Mouse (Mus musculus) common myeloid progenitor, adult 5-6 weeks (primary cell): Measurements from ENCODE around the gene Ptpa. TPM values are rescaled to one million over a fixed set of nuclear protein-coding genes. Genes with fewer than 3 reads are reported as not detected.

ENCODE experiments used
- ATAC-seq: replicated peaks from 2 replicates; pipeline ENCODE4 v1.8.0; 2016; ENCODE audit warnings: low read depth, mild to moderate bottlenecking, moderate TSS enrichment, inconsistent platforms; ENCODE audit not compliant: poor library complexity, severe bottlenecking
- total RNA-seq: library from RNA; stranded (forward); fragments of 200-1000, 187-1606 nt; gene quantifications from 2 replicates; pipeline ENCODE4 v1.2.3, GENCODE M21; 2017

Ptpa gene
- total RNA-seq, 1 experiment from 2014 or later, result 76.0 TPM

DNA sequence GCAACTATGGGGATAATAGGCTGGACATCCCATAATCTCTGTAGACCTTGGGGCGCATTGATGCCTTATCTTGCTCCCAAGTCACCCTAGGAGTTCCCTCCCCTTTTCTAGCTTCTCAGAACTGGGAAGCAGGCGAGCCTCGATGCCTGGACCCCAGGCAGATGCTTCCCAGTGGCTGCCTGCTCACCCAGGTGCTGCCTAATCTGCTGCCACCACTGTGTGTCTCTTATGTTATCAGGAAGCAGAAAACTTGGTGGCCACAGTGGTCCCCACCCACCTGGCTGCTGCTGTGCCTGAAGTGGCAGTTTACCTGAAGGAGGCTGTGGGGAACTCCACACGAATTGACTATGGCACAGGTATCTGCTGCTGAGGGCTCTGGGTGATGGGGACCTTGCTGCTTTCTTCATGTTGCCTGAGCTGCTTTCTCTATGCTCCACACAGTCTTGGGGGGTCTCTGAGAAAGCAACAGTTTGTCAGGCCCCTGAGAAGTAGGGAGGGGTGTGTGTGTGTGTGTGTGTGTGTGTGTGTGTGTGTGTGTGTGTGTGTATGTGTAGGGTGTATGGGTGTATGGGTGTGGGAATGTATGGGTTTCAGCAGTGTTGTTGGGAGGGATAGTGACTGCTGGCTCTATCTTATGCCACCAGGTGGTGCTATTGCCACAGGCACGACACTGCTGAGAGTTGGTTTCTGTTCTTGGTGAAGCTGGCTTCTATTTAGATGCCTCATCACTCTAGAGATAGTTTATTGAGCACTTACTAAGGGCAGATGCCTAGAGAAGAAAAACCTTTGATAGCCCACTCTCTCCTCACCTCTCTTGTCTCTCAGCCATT lies 19.7 kb downstream of the Ptpa start:
- peak; percentile 85 for ATAC-seq

DNA sequence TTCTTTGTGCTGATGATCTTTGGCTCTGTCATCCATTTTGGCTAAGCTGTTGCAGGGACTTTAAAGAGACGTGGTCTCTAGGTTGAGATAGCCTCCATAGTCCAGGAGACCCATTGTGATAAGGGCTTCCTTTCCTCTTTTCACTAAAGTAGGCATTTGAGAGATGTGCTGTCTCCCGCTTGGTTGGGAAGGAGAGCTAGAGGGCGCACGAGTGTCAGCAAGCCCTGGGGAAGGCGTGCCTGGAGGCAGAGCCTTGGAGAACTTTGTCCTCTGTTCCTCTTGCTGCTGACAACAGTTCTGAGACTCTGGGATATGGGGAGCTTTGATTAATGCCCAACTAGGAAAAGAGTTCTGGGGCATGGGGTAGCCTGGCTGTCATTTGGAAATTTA lies 20.3 kb downstream of the Ptpa start:
- no peak for ATAC-seq

DNA sequence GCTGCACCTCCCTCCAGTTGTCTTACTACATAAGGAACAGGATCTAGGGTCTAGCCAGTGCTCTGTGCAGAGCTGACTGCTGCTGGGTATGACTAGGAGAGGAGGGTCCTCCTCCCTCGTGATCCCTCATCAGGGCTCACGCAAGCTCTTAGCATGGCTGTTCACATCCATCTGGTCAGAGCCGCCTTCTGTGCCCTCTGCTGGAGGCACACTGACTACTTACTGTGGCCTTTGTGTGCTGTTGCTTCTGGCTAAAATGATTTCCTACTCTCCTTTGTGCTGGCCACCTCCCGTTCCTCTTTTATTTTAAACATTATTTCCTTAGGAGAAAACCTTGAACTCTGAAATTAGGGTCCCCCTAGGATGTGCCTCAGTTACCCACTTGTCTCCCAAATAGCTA lies 21.0 kb downstream of the Ptpa start:
- no peak for ATAC-seq

DNA sequence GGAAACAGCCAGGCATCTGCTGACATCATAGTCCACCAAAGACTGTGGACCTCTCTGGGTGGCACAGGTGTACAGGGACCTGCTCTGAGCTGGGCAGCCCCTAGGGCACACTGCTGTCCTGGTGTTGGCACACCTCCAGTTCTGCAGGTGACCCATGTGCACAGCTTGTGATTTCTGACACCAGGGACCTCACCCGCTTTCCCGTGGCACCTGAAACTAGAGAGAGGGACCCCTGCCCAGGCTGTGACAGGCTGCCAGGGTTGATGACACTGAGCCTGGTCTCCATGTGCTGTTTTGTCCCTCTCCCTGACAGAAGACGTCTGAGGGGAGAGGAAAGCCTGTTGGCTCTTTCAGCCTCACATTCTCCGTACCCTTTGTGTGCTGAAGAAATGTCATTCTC lies 22.0 kb downstream of the Ptpa start:
- ATAC-seq, result no peak

DNA sequence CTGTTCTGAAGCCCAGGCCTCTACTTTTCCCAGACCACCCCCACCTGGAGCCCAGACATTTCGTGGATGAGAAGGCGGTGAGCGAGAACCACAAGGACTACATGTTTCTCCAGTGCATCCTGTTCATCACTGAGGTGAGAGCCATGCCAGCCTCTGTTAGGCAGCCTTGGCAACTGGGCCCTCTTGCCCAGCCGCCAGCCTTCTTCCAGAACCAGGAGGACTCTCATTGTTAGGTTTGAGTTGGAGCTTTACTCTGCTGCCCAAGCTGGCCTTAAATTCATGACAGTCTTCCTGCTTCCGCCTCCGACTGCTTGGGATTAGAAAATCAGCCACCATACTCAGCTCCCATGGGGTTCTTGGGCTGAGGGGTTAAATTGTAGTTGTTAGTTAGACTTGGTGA lies 23.8 kb downstream of the Ptpa start:
- no peak for ATAC-seq

DNA sequence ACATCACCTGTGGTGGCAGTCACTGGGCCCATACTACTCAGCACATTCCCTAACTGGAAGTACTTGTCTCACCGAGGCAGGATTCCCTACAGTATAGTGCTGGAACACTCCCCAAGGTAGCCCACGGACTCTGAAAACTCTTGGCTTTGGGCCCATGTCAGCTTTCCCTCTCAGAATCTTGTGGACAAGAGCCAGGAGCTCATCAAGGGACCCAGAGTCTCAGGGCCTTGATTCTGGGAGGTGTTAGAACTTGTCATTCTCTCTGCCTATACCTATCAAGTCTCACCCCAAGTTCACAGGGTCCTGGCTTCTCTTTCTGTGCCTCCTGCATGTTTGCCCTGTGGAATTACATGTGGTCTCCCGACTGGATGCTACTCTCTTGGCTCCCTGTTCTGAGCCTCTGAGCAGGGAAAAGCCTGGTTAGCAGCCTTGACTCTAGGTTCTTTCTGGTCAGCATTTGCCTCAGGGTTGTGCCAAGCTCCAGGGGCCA lies 24.4 kb downstream of the Ptpa start:
- no peak for ATAC-seq

DNA sequence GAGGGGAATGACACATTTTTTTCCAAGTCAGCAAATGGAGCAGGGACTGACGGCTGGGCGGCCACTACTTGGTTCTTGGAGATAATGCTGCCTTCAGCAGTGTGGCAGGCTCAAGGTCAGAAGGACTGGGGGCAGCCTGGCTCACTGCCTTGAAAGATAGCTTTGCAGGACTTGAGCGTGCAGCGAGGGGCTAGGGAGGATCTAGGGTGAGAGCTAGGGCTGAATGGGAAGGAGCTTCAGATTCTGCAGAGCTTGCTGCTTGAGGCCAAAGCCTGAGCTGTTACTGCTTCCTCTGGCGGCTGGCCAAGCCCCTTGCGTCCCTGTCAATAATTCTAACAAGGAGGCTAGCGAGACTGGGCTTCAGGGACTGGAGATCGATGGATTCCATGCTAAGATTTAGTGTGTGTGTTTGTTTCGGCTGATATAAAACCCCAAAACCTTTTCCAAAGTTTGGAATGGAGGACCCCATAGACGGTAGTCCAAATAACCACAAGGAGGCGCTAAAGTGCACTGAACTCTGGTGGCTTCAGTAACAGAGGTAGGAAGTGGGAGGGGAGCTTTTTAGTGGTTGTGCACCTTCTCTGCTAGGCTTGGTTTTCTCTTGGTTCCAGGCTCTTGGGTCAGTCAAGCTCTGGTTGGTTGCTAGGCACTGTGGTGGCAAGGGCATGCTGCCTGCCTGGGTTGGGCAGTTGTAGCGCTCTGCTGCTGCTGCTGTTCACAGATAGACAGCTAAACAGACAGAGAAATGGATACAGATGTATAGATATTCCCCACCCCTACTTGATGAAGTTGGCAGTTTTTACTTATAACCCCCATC lies 25.1 kb downstream of the Ptpa start:
- peak; percentile 76 for ATAC-seq

DNA sequence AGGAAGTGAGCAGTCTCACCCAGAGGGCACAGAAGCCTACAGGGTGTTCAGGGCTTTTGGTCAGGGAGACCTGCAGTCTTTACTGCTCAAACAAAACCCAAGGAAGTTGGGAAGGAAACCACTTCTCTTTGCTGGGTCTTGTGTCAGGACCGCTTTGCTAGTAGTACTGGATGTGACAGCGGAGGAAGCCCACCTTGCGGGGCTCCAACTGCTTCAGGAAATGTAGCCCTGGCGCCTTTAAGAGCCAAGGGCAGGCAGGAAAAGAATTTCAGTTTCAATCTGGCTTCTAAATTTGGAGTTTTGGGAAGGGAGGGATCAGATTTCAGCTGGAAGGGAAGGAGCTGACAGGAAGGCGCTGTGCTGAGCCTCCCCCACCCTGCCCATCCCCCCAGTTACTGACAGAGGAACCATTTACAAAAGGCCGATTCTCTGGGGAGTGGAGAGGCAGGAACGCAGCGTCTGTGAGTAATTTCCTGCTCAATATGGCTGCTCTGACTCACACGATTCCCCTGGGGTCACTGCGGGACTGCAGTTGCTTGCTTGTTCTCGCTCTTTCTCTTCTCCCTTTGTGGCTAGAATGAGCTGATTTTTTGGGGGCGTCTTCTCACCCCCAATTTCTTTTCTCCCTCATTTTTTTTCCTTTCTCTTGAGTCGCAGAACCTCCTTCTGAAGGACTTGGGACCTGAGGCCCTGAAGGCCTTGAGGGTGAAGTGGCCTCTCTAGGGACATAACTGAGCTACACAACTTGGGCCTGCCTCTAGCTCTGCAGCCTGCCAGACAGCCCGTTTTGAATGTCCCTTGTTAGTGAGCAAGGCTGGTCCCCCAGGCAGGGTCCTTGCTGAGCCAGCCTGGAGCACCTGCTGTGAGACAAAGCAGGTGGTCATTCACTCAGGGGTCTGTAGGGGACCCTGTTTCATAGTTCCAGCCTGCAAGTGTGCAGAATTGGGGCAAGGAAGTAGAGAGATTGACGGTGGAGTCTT lies 26.0 kb downstream of the Ptpa start:
- peak; percentile 55 for ATAC-seq

DNA sequence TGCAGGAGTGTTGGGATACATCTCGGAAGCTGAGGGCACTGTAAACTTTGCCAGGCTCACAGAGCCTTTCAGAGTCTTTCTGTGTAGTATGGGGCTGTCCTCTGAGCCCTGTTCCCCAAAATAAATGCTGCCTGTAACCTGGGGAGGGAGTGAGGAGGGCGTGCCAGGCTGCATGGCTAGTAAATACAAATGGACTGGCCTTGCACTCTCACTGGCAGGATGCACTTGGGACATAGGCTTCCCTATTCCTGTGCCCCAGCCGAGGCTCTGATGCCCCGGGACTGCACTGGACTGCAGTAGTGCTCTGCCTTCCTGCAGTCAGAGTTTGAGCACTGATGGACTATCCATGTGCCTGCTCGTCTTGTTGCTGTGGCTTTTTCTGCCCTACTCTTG lies 26.7 kb downstream of the Ptpa start:
- ATAC-seq, result no peak

DNA sequence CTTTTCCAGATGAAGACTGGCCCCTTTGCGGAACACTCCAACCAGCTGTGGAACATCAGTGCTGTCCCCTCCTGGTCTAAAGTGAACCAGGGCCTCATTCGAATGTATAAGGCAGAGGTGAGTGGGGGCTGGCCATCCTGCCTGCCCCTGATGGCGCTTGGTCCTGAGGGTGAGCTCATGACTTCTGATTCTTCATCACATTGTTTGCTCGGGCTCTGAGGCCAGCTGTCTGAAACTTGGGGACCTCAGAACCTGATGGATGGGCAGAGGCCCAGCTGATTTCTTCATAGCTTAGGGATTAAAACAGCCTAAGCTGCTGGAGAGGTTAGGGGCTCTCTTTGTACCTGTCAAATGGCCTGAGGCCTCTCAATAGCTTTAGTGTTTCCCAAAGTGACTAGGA lies 27.4 kb downstream of the Ptpa start:
- ATAC-seq, result no peak

DNA sequence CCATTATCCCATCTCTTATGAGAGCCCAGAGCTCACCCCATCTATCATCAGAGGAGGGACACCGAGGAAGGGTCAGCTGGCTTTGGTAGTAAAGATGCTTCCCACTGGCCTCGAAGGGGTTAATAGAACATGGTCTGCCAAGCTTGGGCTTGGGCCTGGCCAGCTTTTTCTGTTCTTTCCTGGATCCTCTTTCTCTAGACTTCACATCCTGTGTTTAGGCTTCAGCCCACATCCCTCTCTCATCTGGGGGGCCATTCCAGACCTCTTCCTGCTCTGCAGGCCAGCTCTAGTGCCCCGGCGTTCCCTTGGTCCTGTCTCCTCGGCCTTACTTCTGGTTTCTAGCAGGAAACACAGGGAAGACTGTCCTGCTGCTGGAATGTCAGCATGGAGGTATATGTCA lies 28.2 kb downstream of the Ptpa start:
- ATAC-seq, result no peak

DNA sequence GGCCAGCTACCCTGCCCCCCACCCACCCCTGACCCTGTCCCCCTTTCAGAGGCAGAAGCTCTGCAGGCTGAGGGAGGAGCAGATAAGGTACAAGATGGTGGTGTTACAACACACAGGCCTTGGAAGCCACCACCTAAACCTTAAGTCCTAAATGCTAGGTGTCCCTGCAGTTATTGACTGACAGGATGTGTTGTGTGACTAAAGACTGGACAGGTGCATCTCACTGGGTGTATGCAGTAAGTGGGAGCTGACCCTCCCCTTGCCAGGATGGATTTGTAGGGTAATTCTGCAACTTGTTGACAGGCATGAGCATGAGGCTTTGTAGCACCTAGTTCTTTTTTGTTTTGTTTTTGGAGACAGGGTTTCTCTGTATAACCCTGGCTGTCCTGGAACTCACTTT lies 28.6 kb downstream of the Ptpa start:
- ATAC-seq, result no peak

DNA sequence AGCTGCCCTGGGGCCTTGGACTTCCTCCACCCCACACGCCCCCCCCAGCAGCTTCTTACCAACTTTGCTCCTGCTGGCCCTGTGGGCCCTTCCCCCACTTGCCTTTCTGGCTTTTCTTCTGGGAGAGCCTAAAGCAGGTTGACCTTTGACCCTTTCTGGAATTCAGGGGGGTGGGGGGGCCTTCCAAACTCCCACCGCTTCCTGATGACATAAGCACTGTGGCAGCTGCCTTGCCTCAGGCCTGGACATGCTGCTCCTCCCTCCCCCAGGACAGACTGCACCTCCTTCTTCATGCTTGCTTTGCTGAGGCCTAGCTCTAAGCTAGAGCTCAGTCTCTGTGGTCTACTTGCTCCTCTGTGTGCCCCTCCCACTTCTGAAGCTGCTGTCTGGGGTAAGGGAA lies 29.5 kb downstream of the Ptpa start:
- ATAC-seq, result no peak

DNA sequence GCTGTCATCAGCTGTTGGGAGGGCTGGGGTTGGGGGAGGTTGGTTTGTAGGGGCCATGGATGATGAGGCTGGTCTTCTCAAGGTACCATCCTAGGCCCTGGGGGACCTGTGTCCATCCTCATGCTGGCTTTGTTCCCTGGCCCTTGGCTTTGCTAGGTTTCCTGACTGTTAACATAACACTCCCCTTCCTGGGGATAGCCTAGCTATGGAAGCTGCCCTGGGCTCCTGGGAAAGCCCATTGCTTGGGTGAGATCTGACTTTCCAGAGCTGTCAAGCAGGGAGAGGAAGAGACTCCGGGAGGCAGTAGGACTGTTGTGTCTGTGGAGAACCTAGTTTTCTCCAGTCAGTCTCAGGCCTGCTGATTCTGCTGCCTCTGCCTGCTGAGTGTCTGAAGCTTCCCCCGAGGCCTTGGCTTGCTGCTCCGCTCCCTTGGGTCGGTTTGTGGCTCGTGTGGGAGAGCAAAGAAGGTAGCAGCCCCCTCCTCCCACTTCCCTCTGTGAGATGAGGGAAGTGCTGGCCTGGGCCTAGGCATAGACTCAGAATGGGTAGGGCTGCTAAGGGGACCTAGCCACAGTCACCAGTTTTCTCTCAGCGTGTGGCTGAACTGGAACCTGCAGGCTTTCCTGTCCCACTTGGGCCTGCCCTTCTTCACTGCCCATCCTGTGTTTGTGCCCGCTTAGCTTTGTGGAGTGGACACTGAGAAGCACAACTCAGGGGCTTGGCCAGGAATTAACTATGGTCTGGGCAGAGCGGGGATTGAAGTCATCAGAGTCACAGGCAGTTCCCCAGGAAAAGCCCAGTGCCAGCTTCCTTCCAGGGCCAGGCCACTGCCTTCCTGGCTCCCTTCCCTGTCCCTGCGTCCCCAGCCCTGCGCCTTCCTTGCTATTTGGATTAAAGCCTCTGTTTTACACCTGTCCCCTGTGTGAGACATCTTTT lies 31.3 kb downstream of the Ptpa start:
- ATAC-seq, result peak; percentile 43; the same call in 1 of the 2 replicates

DNA sequence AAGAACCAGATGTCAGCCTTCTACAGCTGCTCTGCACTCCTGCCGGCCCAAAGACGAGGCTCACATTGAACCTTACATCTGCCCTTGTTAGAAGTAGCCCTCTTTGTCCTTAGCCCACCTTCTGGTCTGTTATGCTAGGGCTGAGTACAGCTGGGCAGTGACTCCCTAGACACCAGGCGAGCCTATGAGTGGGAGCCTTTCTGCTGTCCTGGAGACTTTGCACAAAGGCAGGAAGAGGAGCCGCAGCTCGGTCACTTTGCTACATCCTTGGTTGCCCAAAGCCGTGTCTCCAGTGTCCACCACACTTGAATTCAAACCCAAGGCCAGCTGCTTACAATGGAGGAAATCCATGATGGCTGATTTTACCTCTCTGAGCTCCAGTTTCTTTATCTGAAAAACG lies 32.5 kb downstream of the Ptpa start:
- ATAC-seq, result no peak

DNA sequence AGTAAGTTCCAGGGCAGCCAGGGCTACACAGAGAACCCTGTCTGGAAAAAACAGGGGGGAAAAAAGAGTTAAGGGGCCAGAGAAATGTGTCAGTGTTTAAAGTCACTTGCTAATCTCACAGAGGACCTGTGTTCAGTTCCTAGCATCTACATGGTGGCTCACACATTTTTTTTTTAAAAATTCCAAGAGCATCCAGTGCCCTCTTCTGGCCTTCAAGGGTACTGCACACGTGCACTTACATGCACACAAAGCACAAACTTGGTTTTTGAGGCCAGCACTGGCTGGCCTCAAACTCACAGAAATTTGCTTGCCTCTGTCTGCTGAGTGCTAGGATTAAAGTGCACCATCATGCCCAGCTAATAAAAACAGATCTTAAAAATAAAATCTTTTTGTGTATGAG lies 34.7 kb downstream of the Ptpa start:
- no peak for ATAC-seq

DNA sequence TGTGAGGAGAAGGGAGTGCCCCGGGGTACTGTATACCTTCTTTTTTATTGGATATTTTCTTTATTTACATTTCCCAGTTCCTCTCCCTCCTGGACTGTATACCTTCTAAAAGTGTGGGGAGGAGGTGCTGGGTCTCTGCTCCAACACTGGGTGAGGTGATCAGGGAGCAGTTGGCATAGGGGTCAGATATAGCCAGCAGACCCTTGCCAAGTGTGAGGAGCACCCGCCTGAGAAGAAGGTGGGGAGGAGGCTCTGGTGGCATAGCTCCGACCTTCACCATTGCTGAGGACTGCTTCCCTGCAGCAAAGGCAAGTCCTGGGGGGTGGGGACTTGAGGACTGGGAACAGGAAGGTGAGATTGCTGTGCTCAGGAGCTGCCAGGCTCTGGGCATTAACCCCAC lies 35.7 kb downstream of the Ptpa start:
- no peak for ATAC-seq

DNA sequence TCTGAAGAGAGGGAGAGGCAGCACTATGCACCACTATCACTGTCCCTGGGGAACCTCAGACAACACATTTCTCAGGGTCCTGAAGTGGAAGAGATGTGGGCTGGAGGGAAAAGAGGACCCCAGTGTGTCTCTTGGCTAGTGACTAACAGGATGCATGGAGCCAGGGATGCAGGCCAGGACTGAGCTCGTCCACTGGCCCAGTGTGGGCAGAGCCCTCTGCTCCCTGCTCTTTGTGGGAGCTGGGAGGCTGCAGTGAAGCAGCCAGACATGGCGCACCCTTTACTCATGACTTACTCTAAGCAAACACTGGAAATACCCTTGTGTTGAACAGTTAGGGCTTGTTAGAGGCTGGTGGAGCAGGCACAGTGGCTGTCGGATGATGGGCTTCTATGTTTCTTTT lies 37.7 kb downstream of the Ptpa start:
- no peak for ATAC-seq

DNA sequence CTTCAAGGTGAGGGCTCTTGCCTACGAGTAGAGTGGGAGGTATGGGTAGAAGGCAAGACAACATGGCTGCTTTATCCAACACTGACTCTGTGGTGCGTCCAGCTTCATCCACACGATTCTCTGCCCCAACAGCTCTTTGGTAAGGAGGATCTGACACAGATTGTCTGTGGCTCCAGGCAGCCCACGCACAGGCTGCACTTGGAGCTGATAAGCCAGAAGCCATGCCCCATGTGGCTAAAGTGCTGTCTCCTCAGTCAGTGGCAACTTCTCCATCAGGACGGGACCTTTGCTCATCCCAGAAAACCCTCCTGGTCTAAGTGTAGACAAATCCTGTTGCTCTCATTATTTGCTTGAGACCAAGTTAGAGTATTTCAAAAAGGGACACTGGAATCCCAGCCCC lies 38.7 kb downstream of the Ptpa start:
- ATAC-seq, result no peak
